Mouse (Mus musculus) stomach, postnatal 0 days (tissue): Measurements from ENCODE around the gene Gpx5. TPM values are rescaled to one million over a fixed set of nuclear protein-coding genes. Genes with fewer than 3 reads are reported as not detected.

Experiments
- ATAC-seq: fragments of 200-750 bp; cut with Nextera tagmentation; 2 replicates; pipeline ENCODE4 v1.8.0; 2017; ENCODE audit not compliant: low FRiP score, low TSS enrichment
- DNase-seq: peaks from one replicate; pipeline ENCODE4 v3.0.0-alpha.2; 2016; ENCODE audit warnings: low spot score
- H3K27ac ChIP-seq: fragments of 300-500 bp; sonication (generic); replicated peaks from 2 replicates; pipeline ENCODE4 v1.5.1; 2014; ENCODE audit warnings: mild to moderate bottlenecking, control low read depth
- H3K27me3 ChIP-seq: fragments of 300-500 bp; sonication (generic); 2 replicates; pipeline ENCODE4 v1.6.1; 2014; ENCODE audit warnings: low read length; ENCODE audit not compliant: control insufficient read depth, insufficient read depth
- H3K36me3 ChIP-seq: fragments of 300-500 bp; sonication (generic); 2 replicates; pipeline ENCODE4 v1.6.1; 2014; ENCODE audit warnings: low read length, mixed read lengths; ENCODE audit not compliant: control insufficient read depth, insufficient read depth
- H3K4me1 ChIP-seq: fragments of 300-500 bp; sonication (generic); replicated peaks from 2 replicates; pipeline ENCODE4 v1.6.1; 2014; ENCODE audit warnings: antibody characterized with exemption; ENCODE audit not compliant: control insufficient read depth, insufficient read depth
- H3K4me2 ChIP-seq: fragments of 300-500 bp; sonication (generic); replicated peaks from 2 replicates; pipeline ENCODE4 v1.6.1; 2014; ENCODE audit warnings: low read depth, mild to moderate bottlenecking, control low read depth, moderate library complexity
- H3K4me3 ChIP-seq: fragments of 300-500 bp; sonication (generic); 2 replicates; pipeline ENCODE4 v1.5.1; 2014; ENCODE audit warnings: low read depth, low read length, control low read depth
- H3K9ac ChIP-seq: fragments of 300-500 bp; sonication (generic); 2 replicates; pipeline ENCODE4 v1.6.1; 2014; ENCODE audit warnings: mild to moderate bottlenecking, low read length, control low read depth, mixed read lengths
- H3K9me3 ChIP-seq: fragments of 300-500 bp; sonication (generic); 2 replicates; pipeline ENCODE4 v1.6.1; 2016; ENCODE audit warnings: low read length; ENCODE audit not compliant: control insufficient read depth
- CTCF ChIP-seq: IDR thresholded peaks from 2 replicates; pipeline ENCODE4 v1.5.1; 2016; ENCODE audit warnings: antibody characterized with exemption, low read depth, mild to moderate bottlenecking, moderate library complexity
- EP300 ChIP-seq: optimal IDR thresholded peaks from 2 replicates; pipeline ENCODE3; 2016; ENCODE audit warnings: antibody characterized with exemption
- WGBS: fragments of 180-500 bp; shearing (Covaris S2); extraction: QIAGEN DNeasy Blood & Tissue Kit; methylation state at CpG from one replicate; pipeline ENCODE4 v1.1.7; 2014; 5-methylcytosine and 5-hydroxymethylcytosine counted together
- polyA plus RNA-seq: library from polyadenylated mRNA; unstranded; fragments of >200 nt; fragmentation: Nextera tagmentation; extraction: Ambion mirVana; gene quantifications from 2 replicates; pipeline ENCODE4 v1.2.1, GENCODE M21; 2015

Gene Gpx5
- polyA plus RNA-seq, 1 experiment from 2014 or later, result not detected

DNA sequence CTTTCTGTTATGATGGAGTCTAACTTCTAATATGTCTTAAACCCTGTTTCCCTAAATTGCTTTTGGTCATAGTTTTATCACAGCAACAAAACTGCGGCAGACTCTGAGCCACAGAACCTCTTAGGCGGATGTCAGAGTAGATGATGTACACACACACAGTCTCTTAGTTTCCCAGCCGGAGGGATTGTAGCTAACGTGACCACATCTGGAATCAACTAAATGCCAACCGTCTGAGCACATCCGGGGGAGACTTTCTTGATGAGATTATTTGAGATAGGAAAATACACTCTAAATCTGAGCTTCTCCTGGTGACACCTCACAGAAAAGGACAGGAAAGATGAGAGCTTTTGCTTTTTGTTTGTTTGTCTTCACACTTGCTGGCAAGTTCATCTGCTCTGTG, 55.4 kb downstream of the Gpx5 start:
- WGBS, result 69% methylated on average over 6 of the region's 6 CpGs
- TF ChIP-seq EP300, result no peak
- TF ChIP-seq CTCF, result no peak
- no peak overlapping the region for H3K27ac ChIP-seq
- H3K4me2 ChIP-seq, result no peak overlapping the region
- H3K36me3 ChIP-seq, result no peaks in the 10 kb centered on the region
- no peaks in the 10 kb centered on the region for H3K4me1 ChIP-seq
- no peak overlapping the region for H3K4me3 ChIP-seq
- no peak for DNase-seq
- H3K9me3 ChIP-seq, result no peaks in the 10 kb centered on the region
- H3K27me3 ChIP-seq, result no peaks in the 10 kb centered on the region
- H3K9ac ChIP-seq, result no peak overlapping the region
- no peak for ATAC-seq

DNA sequence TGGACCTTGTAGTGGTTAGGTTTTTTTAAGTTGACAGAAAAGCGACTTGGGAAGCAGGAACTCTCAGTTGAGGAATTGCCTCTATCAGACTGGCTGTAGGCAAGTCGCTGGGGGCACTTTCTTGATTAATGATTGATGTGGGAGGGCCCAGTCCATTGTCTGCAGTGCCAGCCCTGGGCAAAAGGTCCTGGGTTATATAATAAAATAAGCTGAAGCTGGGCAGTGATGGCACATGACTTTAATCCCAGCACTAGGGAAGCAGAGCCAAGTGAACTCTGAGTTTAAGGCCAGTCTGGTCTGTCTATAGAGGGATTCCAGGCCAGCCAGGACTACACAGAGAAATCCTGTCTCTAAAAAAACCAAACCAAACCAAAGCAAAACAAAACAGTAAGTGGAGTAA, 55.8 kb downstream of the Gpx5 start:
- no peaks in the 10 kb centered on the region for H3K27me3 ChIP-seq
- H3K9me3 ChIP-seq, result no peaks in the 10 kb centered on the region
- no peak for TF ChIP-seq EP300
- TF ChIP-seq CTCF, result no peak
- ATAC-seq (no peak), DNase-seq (no peak)
- H3K36me3 ChIP-seq, result no peaks in the 10 kb centered on the region
- no peaks in the 10 kb centered on the region for H3K4me1 ChIP-seq
- no peak overlapping the region for H3K4me2 ChIP-seq
- WGBS, result 60% methylated on average over 2 of the region's 2 CpGs
- H3K9ac ChIP-seq, result no peak overlapping the region
- no peak overlapping the region for H3K4me3 ChIP-seq
- no peak overlapping the region for H3K27ac ChIP-seq

Other genes starting within 250 kb of the Gpx5 start
- gene Olfr1370, start 217.8 kb downstream of the Gpx5 start, polyA plus RNA-seq, result not detected in 2 replicates
- gene Olfr1369-ps1, start 181.2 kb downstream of the Gpx5 start, polyA plus RNA-seq, result 0.04 TPM in 2 replicates
- gene Olfr263, start 163.1 kb downstream of the Gpx5 start, polyA plus RNA-seq, result not detected in 2 replicates
- not detected in 2 replicates for gene Olfr1368, start 146.9 kb downstream of the Gpx5 start, polyA plus RNA-seq
- gene Trim27, start 113.3 kb downstream of the Gpx5 start, polyA plus RNA-seq, result 58.5 and 60.2 TPM in 2 replicates
- 0.07 TPM in 1 of 2 replicates, not detected in the other for gene Gpx6, start 19.4 kb upstream of the Gpx5 start, polyA plus RNA-seq
- not detected in 2 replicates for gene Olfr1367, start 54.2 kb upstream of the Gpx5 start, polyA plus RNA-seq
- 4.3 and 4.6 TPM in 2 replicates for gene Zscan12, start 70.1 kb upstream of the Gpx5 start, polyA plus RNA-seq
- gene Zkscan3, start 110.0 kb upstream of the Gpx5 start, polyA plus RNA-seq, result 32.9 and 36.4 TPM in 2 replicates
- gene Pgbd1, start 148.3 kb upstream of the Gpx5 start, polyA plus RNA-seq, result 0.75 and 0.90 TPM in 2 replicates
- 16.5 and 17.3 TPM in 2 replicates for gene Zscan26, start 161.0 kb upstream of the Gpx5 start, polyA plus RNA-seq
- 2.4 and 2.7 TPM in 2 replicates for gene Nkapl, start 175.8 kb upstream of the Gpx5 start, polyA plus RNA-seq
- gene Zkscan4, start 186.2 kb upstream of the Gpx5 start, polyA plus RNA-seq, result 1.7 and 2.4 TPM in 2 replicates
- gene Gm10065, start 186.7 kb upstream of the Gpx5 start, polyA plus RNA-seq, result not detected in 2 replicates
- 0.28 and 0.33 TPM in 2 replicates for gene AK157302, start 202.5 kb upstream of the Gpx5 start, polyA plus RNA-seq
- 12.3 and 12.9 TPM in 2 replicates for gene Gm11273, start 208.7 kb upstream of the Gpx5 start, polyA plus RNA-seq
- gene Zkscan8, start 238.4 kb upstream of the Gpx5 start, polyA plus RNA-seq, result 1.6 and 2.4 TPM in 2 replicates